Mouse (Mus musculus): ENCODE measurements around the gene Tcf15.

- TF ChIP-seq CTCF (IDR thresholded peaks at IDR 0.05) (no peak), POLR2A (IDR thresholded peaks at IDR 0.05; ENCODE audit: insufficient read depth, low read depth, low read length) (no peak), EP300 (IDR thresholded peaks at IDR 0.05; ENCODE audit: insufficient read depth, low read depth, low read length) (no peak)
Observed at GRCm38 (mm10) chr2:152192591-152193345, 49.4 kb downstream of the Tcf15 start.

Data from heart, adult 2 months (tissue).